Mouse (Mus musculus) myocyte (in vitro differentiated cells): ENCODE results near the gene Bach2. TPM values are rescaled to one million over a fixed set of nuclear protein-coding genes. Genes with fewer than 3 reads are reported as not detected.

Experiments
- H3K27me3 ChIP-seq: one replicate; pipeline ENCODE4 v1.6.1; 2011; ENCODE audit not compliant: control insufficient read depth, insufficient read depth, insufficient read length
- H3K36me3 ChIP-seq: one replicate; pipeline ENCODE4 v1.6.1; 2011; ENCODE audit not compliant: control insufficient read depth, insufficient read depth
- H3K4me2 ChIP-seq: one replicate; pipeline ENCODE4 v1.6.1; 2011; ENCODE audit warnings: low read depth, control low read depth
- H3K4me3 ChIP-seq: one replicate; pipeline ENCODE4 v1.5.1; 2011; ENCODE audit warnings: mild to moderate bottlenecking, control low read depth, moderate library complexity
- H3K79me2 ChIP-seq: one replicate; pipeline ENCODE4 v1.6.1; 2011; ENCODE audit not compliant: control insufficient read depth, insufficient read depth
- H3ac ChIP-seq: one replicate; pipeline ENCODE4 v1.6.1; 2011; ENCODE audit not compliant: control insufficient read depth, insufficient read length
- CEBPB ChIP-seq: IDR thresholded peaks from 2 replicates; pipeline ENCODE4 v1.6.1; 2011; ENCODE audit warnings: mild to moderate bottlenecking, moderate library complexity; ENCODE audit not compliant: poor library complexity, insufficient read depth, severe bottlenecking
- E2F4 ChIP-seq: IDR thresholded peaks from one replicate; pipeline ENCODE4 v1.6.1; 2011; ENCODE audit warnings: mild to moderate bottlenecking, control low read depth, moderate library complexity; ENCODE audit not compliant: insufficient read depth
- MAX ChIP-seq: IDR thresholded peaks from one replicate; pipeline ENCODE4 v1.6.1; 2011; ENCODE audit warnings: low read depth, mild to moderate bottlenecking, control low read depth
- MYOD1 ChIP-seq, 3 experiments: IDR thresholded peaks; one replicate each; pipeline ENCODE4 v1.6.1; 2011; ENCODE audit warnings: control low read depth in 2 of 3, low read depth in 2 of 3, mild to moderate bottlenecking in 2 of 3, moderate library complexity in 1 of 3; ENCODE audit not compliant: insufficient read length in 2 of 3, control insufficient read depth in 1 of 3
- MYOG ChIP-seq, 3 experiments: IDR thresholded peaks; one replicate each; pipeline ENCODE4 v1.6.1; 2011; ENCODE audit warnings: control low read depth in 2 of 3, low read depth in 2 of 3, mild to moderate bottlenecking in 2 of 3; ENCODE audit not compliant: insufficient read length in 2 of 3, control insufficient read depth in 1 of 3, insufficient read depth in 1 of 3
- POLR2A ChIP-seq: IDR thresholded peaks from one replicate; pipeline ENCODE4 v1.6.1; 2011; ENCODE audit warnings: low read depth, mild to moderate bottlenecking, control low read depth, moderate library complexity; ENCODE audit not compliant: insufficient read length
- POLR2AphosphoS2 ChIP-seq: IDR thresholded peaks from one replicate; pipeline ENCODE4 v1.6.1; 2011; ENCODE audit warnings: low read depth, control low read depth; ENCODE audit not compliant: insufficient read length
- REST ChIP-seq: IDR thresholded peaks from one replicate; pipeline ENCODE4 v1.6.1; 2011; ENCODE audit warnings: mild to moderate bottlenecking, control low read depth, moderate library complexity; ENCODE audit not compliant: insufficient read depth, insufficient read length
- SRF ChIP-seq: IDR thresholded peaks from one replicate; pipeline ENCODE4 v1.6.1; 2011; ENCODE audit warnings: low read depth; ENCODE audit not compliant: control insufficient read depth, insufficient read length
- TCF12 ChIP-seq: IDR thresholded peaks from one replicate; pipeline ENCODE4 v1.6.1; 2011; ENCODE audit warnings: mild to moderate bottlenecking, control low read depth; ENCODE audit not compliant: poor library complexity, insufficient read depth, severe bottlenecking
- TCF3 ChIP-seq: IDR thresholded peaks from one replicate; pipeline ENCODE4 v1.6.1; 2011; ENCODE audit warnings: low read depth, control low read depth; ENCODE audit not compliant: insufficient read length
- USF1 ChIP-seq: IDR thresholded peaks from one replicate; pipeline ENCODE4 v1.6.1; 2011; ENCODE audit warnings: low read depth, mild to moderate bottlenecking, control low read depth, moderate library complexity
- polyA plus RNA-seq: library from polyadenylated mRNA; unstranded; fragments of >200 nt; fragmentation: generic; extraction: Trizol; gene quantifications from one replicate; pipeline ENCODE4 v1.2.1, GENCODE M21; 2012; ENCODE audit warnings: missing spikeins

The Bach2 gene
- polyA plus RNA-seq, 1 experiment, result 0.29 TPM

DNA sequence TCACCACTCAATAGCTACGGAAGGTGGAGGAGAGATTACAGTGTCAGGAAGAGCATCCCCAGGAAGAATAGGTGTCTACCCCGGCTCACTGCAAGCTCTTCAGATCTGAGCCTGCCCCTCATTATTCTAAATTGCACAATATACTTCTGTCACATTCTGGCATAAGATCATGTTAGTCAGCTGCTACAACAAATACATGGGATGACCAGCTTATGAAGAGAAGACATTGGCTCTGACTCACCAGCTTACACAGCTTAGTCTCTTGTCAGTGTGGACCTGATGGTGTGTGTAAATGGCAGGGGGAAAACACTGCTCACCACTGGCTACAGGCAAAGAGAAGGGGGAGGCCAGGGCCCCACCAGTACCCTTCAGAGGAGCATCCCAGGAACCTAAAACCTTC lies 127.6 kb downstream of the Bach2 start:
- Histone ChIP-seq H3K79me2 (no peaks in the 10 kb centered on the region), H3K36me3 (no peaks in the 10 kb centered on the region), H3K27me3 (no peaks in the 10 kb centered on the region), H3K4me3 (no peak overlapping the region), H3ac (no peak overlapping the region), H3K4me2 (no peak overlapping the region)
- TF ChIP-seq TCF12, result no peak
- peak; percentile 72; the same call in 1 of the 2 replicates for TF ChIP-seq CEBPB

DNA sequence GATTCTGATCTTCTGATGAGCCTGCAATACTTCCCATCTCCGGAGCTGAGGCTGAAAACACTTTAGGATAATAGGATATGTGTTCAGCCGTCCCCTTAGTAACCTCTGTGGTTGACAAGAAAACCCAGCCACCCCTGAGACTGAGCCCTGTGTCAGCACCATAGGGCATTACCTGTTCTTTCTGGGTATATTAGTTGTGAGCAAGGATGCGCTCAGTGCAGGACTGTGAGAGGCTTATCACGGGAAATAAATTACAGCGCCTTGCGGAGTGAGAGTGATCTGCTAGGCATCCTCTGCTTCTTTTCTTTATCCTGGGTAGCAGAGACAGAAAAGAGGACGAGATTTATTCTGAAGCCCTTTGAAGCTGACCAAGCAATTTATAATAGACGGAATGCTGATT lies 129.7 kb downstream of the Bach2 start:
- no peaks in the 10 kb centered on the region for H3K36me3 ChIP-seq
- no peaks in the 10 kb centered on the region for H3K79me2 ChIP-seq
- no peaks in the 10 kb centered on the region for H3K27me3 ChIP-seq
- H3K4me2 ChIP-seq, result no peak overlapping the region
- no peak overlapping the region for H3ac ChIP-seq
- TF ChIP-seq CEBPB, result no peak
- TF ChIP-seq E2F4, result no peak
- no peak for TF ChIP-seq SRF
- TF ChIP-seq TCF12, result no peak
- no peak overlapping the region for H3K4me3 ChIP-seq

DNA sequence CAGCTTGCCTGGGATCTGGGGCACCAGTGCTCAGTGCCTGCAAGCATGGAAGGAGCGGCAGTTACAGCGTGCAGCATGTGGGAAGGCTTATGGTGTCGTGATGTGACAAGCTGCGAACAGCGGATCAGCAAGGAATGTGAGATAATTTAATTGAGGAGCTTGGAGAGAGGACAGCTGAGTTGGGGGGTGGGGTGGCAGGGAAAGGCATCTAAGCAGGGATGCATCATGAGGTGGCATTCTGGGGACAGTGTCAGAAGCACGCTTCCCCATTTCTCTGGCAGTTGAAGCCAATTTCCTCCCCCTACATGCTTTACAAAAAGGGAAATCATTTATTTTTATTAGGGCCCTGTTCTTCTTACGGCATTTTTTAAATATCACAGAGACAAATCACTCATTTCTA lies 134.5 kb downstream of the Bach2 start:
- Histone ChIP-seq H3K4me2 (no peak overlapping the region), H3ac (no peak overlapping the region), H3K79me2 (no peaks in the 10 kb centered on the region), H3K36me3 (no peaks in the 10 kb centered on the region), H3K4me3 (no peak overlapping the region), H3K27me3 (no peaks in the 10 kb centered on the region)
- peak in 1 of 3 experiments; percentile 59 for TF ChIP-seq MYOD1 (IDR thresholded peaks at IDR 0.05; ENCODE audit: control insufficient read depth in 1 of 3, insufficient read length in 2 of 3, low read depth in 2 of 3)
- no peak for TF ChIP-seq MAX
- peak in 1 of 3 experiments; percentile 50 for TF ChIP-seq MYOG (IDR thresholded peaks at IDR 0.05; ENCODE audit: control insufficient read depth in 1 of 3, insufficient read depth in 1 of 3, insufficient read length in 2 of 3, low read depth in 2 of 3)

DNA sequence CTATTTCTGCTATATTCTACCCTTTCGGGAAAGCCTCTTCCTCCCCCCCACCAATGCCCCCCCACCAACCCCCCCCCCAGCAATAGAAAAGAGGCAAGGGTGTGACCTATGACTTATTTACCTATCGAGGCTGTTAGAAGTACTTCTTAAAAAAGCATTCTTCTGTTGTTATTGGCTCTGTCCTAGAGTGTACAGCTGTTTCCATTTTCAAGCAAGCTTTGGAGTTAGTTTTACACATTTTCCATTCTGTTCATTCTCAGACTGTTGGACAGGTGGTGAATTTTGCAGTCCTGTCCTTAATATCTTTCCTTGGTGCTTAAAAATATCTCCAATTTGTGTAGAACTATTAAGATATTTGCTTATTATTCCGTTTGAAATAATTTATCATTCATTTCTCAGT lies 134.9 kb downstream of the Bach2 start:
- H3K27me3 ChIP-seq, result no peaks in the 10 kb centered on the region
- H3K36me3 ChIP-seq, result no peaks in the 10 kb centered on the region
- H3K4me2 ChIP-seq, result no peak overlapping the region
- no peaks in the 10 kb centered on the region for H3K79me2 ChIP-seq
- no peak overlapping the region for H3ac ChIP-seq
- no peak for TF ChIP-seq TCF12
- no peak for TF ChIP-seq MYOG (IDR thresholded peaks at IDR 0.05; ENCODE audit: control insufficient read depth in 1 of 3, insufficient read depth in 1 of 3, insufficient read length in 2 of 3, low read depth in 2 of 3)
- TF ChIP-seq POLR2AphosphoS2, result no peak
- TF ChIP-seq POLR2A, result no peak
- TF ChIP-seq REST, result no peak
- TF ChIP-seq USF1, result no peak
- no peak overlapping the region for H3K4me3 ChIP-seq

DNA sequence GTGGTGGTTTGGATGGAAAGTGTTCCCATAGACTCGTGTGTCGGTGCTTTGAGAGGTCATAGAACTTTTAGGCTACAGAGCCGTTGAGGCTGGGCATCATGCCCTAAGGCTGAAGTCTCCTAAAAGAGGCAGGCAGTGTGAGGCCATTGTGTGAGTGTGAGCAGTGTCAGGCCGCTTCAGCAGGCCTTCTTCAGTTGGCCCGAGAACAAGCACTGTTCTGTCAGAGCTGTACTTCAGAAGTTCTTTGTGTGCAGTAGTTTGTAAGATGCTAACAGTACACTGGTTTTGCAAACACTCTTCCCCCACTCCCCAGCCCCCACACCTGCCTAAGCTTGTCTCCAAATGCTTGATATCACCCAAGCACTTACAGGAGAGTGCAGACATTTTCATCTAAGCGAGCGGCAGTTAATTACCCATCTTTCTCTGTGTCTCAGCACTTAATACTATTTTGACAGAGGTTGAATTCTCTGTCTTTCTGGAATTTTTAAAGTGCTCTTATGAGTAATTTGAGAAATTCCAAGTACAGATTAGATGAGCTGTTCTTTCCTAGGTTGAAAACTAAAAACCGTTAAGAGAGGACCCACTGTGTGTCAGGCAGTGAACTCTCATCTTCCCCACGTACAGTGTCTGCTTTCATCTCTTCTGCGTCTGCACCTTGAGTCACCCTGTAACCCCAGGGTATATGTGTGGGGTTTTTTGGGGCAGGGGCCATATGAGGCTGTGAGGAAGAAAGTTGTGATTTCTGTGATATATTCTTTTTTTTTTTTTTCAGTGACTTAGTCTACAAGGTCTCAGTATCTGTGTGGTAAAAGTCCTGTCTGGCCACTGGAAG lies 136.4 kb downstream of the Bach2 start:
- H3K79me2 ChIP-seq, result no peaks in the 10 kb centered on the region
- H3K36me3 ChIP-seq, result no peaks in the 10 kb centered on the region
- H3K4me3 ChIP-seq, result no peak overlapping the region
- no peak overlapping the region for H3ac ChIP-seq
- no peaks in the 10 kb centered on the region for H3K27me3 ChIP-seq
- TF ChIP-seq SRF (no peak), TCF3 (no peak), POLR2AphosphoS2 (no peak), POLR2A (no peak), USF1 (no peak), MYOD1 (IDR thresholded peaks at IDR 0.05; ENCODE audit: control insufficient read depth in 1 of 3, insufficient read length in 2 of 3, low read depth in 2 of 3) (no peak), E2F4 (no peak), REST (no peak)
- H3K4me2 ChIP-seq, result no peak overlapping the region
